Mouse (Mus musculus): ENCODE results near the gene Nck2. TPM values are rescaled to one million over a fixed set of nuclear protein-coding genes. Genes with fewer than 3 reads are reported as not detected.

The Nck2 gene
- polyA plus RNA-seq, 1 experiment from 2014 or later, result 40.9 TPM

DNA sequence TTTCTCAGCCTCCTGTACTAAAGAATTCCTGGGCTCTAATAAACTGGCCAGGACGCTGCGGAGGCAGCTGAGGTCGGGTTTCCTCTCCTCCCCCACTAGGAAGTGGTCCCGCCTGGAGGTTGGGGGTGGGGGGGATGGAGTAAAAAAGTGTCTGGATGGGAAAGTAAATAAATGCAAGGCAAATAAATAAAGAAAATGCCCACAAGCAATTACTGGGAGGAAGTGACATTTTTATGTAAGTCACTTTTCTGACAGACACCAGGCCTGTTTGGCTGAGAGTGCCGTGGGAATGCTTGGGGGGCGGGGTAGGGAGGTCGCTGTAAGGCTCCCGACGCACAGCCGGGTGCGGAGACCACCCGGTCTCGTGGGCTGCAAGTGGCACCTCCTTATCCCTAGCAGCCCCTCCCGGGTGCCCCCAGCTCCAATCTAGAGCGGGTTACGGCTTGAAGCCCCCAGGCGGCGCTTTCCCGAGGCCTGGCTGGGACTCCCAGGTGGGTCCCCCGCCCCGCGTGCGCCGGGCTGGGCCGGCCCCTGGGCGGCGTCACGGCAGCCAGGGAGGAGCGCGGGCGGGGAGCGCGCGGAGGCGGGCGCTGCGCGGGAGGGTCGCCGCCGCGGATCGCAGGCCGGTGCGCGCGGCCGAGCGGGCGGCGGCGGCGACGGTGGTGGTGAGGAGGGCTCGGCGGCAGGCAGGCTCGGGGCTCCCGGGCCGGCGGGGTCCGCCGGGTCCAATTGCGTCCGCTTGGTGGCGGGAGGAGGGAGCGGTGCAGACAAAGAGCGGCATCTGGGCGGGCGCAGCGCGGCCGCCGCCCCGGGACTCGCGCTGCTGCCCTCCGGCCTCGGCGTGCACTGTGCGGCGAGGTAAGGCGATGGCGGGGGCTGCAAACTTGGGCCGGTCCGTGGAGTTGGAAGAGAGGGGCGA is 1.1 kb downstream of the Nck2 start:
- peak overlapping the region; percentile 85 for H3K4me2 ChIP-seq
- H3K9me3 ChIP-seq, result no peaks in the 10 kb centered on the region
- ATAC-seq (ENCODE audit: low FRiP score), result peak; percentile 96
- WGBS, result under 1% methylated on average over 79 of the region's 86 CpGs
- no peaks in the 10 kb centered on the region for H3K36me3 ChIP-seq (replicated peaks)
- H3K9ac ChIP-seq, result peak overlapping the region; percentile 95
- peaks cover 3% of the 10 kb centered on the region; the same call in 1 of the 2 replicates for H3K27me3 ChIP-seq
- peak overlapping the region; percentile 91 for H3K27ac ChIP-seq
- peak overlapping the region; percentile 94 for H3K4me3 ChIP-seq (replicated peaks)
- peaks cover 24% of the 10 kb centered on the region for H3K4me1 ChIP-seq

- WGBS, result under 1% methylated on average over 36 of the region's 44 CpGs
Measured at GRCm38 (mm10) chr1:43446089-43446533, 1.7 kb downstream of the Nck2 start.

DNA sequence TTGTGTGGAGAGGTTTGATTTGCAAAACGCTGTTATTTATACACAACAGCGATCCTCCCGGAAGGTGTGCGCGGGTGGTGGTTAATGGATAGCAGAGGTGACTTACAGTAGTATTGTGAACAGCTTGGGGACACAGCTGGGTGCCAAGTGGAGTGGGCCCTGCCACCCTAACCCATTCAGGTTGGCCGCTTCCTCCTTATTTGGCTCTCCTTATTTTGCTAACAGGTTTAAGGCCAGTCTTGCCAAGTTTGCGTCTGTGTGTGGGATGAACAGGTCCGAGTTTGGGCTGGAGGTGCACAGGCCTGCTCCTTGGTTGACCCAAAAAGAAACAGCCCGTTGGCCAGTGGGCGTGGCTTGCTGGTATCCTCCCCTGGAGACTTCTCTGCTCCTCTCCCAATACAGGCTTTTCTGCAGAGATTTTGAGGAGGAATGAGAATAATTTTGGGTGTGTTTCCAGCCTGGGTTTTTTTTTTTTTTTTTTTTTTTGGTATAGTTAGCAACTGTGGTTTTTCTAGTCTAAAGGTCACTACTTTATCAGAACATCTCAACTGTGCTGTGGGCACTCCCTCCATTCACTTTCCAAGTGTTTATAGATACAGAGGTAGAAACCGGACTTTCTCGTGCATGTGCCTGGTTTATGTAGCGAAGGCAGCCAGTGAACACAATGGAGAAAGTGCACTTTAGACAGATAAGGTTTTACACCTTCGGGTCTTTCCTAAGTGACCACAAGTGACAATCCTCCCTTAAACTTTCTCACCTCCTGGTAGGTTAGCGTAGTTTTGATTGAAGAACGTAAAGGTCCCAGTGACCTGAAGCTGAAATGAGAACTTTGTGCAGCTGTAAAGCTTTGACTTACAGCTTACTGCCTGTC is 2.6 kb downstream of the Nck2 start:
- Histone ChIP-seq H3K36me3 (replicated peaks) (no peaks in the 10 kb centered on the region), H3K27me3 (peaks cover 3% of the 10 kb centered on the region; the same call in 1 of the 2 replicates), H3K4me2 (peak overlapping the region; percentile 85), H3K9me3 (no peaks in the 10 kb centered on the region), H3K4me3 (replicated peaks) (peak overlapping the region; percentile 94), H3K9ac (peak overlapping the region; percentile 95), H3K27ac (peak overlapping the region; percentile 91), H3K4me1 (peaks cover 28% of the 10 kb centered on the region)
- 21% methylated on average over 16 of the region's 16 CpGs for WGBS
- peak; percentile 7; the same call in 1 of the 2 replicates for ATAC-seq (ENCODE audit: low FRiP score)

More at GRCm38 (mm10) chr1:43446089-43446533, 1.7 kb downstream of the Nck2 start:
- ATAC-seq (ENCODE audit: low FRiP score), result peak; percentile 70
- Histone ChIP-seq H3K4me2 (peak overlapping the region; percentile 85), H3K9me3 (no peaks in the 10 kb centered on the region), H3K36me3 (replicated peaks) (no peaks in the 10 kb centered on the region), H3K27me3 (peaks cover 3% of the 10 kb centered on the region; the same call in 1 of the 2 replicates), H3K27ac (peak overlapping the region; percentile 91), H3K4me1 (peaks cover 28% of the 10 kb centered on the region), H3K9ac (peak overlapping the region; percentile 95), H3K4me3 (replicated peaks) (peak overlapping the region; percentile 94)

- 62% methylated on average over 9 of the region's 9 CpGs for WGBS
- H3K9ac ChIP-seq, result no peak overlapping the region
- H3K27me3 ChIP-seq, result peaks cover 3% of the 10 kb centered on the region; the same call in 1 of the 2 replicates
- peaks cover 28% of the 10 kb centered on the region for H3K4me1 ChIP-seq
- H3K27ac ChIP-seq, result no peak overlapping the region
- H3K36me3 ChIP-seq (replicated peaks), result no peaks in the 10 kb centered on the region
- H3K9me3 ChIP-seq, result no peaks in the 10 kb centered on the region
- peak overlapping the region; percentile 94 for H3K4me3 ChIP-seq (replicated peaks)
- H3K4me2 ChIP-seq, result peak overlapping the region; percentile 85
- no peak for ATAC-seq (ENCODE audit: low FRiP score)
Measured at GRCm38 (mm10) chr1:43447602-43448287, 3.4 kb downstream of the Nck2 start.

DNA sequence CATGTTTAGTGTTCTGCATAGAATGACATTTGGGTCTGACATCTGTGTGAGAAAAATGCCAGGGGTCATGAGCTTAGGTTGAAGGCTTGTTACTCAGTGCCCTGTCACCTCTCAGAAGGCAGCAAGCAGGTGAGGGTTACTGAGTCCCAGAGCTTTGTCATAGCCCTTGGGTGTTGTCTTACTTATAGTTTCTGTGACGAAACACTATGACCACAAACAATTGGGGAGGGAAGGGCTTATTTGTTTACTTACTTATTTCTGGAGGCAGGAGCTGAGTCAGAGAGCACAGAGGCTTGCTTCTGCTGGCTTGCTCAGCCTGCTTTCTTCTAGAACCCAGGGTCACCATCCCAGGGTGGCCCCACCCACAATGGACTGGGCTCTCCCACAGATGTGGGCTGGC is 6.4 kb downstream of the Nck2 start:
- whole genome bisulfite sequencing, result 84% methylated on average over 1 of the region's 1 CpGs
- no peak for ATAC-seq (ENCODE audit: low FRiP score)
- H3K4me2 ChIP-seq, result no peak overlapping the region
- no peaks in the 10 kb centered on the region for H3K9me3 ChIP-seq
- H3K27me3 ChIP-seq, result no peaks in the 10 kb centered on the region
- H3K27ac ChIP-seq, result no peak overlapping the region
- no peak overlapping the region for H3K4me3 ChIP-seq (replicated peaks)
- no peak overlapping the region for H3K9ac ChIP-seq
- H3K4me1 ChIP-seq, result peaks cover 31% of the 10 kb centered on the region
- no peaks in the 10 kb centered on the region for H3K36me3 ChIP-seq (replicated peaks)

DNA sequence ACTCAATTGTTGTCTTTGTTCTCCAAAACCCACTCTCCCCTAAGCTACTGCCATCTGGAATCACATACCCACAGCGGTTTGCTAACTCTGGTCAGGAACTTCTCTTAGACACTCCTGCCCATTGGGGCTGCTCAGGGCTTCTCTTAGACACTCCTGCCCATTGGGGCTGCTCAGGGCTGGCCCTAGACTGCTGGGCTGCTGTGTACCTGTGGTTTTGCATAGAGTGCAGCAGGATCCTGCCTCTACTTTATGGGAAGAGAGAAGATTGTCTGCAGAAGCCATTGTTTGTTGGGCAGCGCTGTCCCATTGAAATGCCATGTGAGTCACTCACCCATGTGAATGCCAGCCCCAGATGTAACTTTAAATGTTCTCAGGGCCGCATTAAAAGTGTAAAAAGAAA is 9.3 kb downstream of the Nck2 start:
- H3K36me3 ChIP-seq (replicated peaks), result no peaks in the 10 kb centered on the region

DNA sequence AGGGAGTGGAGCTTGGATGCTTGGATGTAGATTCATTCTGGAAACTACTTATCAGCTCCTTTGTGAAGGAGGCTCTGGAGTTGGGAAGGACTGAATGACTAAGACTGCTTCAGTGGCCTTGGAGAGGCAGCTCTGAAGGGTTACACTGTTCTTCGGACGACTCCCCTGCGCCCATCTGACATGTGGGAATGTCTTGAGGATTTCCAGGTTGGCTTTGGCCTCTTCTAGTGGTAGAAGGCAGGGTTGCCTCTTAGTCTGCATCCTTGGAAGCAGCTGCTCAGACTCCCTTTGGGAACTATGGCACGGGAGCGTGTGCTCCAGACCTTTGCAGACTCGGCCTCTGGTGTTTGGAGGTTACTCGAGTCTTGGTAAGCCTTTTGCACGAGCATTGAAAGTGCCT is 10.4 kb downstream of the Nck2 start:
- Histone ChIP-seq H3K27ac (no peak overlapping the region), H3K9ac (no peak overlapping the region), H3K4me1 (peaks cover 12% of the 10 kb centered on the region), H3K9me3 (no peaks in the 10 kb centered on the region), H3K27me3 (no peaks in the 10 kb centered on the region), H3K4me3 (replicated peaks) (no peak overlapping the region), H3K36me3 (replicated peaks) (no peaks in the 10 kb centered on the region), H3K4me2 (no peak overlapping the region)
- no peak for ATAC-seq (ENCODE audit: low FRiP score)
- WGBS, result 89% methylated on average over 8 of the region's 8 CpGs

More for the DNA sequence above, 9.3 kb downstream of the Nck2 start:
- no peak overlapping the region for H3K9ac ChIP-seq
- H3K9me3 ChIP-seq, result no peaks in the 10 kb centered on the region
- H3K27me3 ChIP-seq, result no peaks in the 10 kb centered on the region
- no peak overlapping the region for H3K4me2 ChIP-seq
- H3K4me1 ChIP-seq, result peaks cover 15% of the 10 kb centered on the region
- no peak overlapping the region for H3K4me3 ChIP-seq (replicated peaks)
- 89% methylated on average over 3 of the region's 3 CpGs for WGBS
- no peak for ATAC-seq (ENCODE audit: low FRiP score)
- H3K27ac ChIP-seq, result no peak overlapping the region

DNA sequence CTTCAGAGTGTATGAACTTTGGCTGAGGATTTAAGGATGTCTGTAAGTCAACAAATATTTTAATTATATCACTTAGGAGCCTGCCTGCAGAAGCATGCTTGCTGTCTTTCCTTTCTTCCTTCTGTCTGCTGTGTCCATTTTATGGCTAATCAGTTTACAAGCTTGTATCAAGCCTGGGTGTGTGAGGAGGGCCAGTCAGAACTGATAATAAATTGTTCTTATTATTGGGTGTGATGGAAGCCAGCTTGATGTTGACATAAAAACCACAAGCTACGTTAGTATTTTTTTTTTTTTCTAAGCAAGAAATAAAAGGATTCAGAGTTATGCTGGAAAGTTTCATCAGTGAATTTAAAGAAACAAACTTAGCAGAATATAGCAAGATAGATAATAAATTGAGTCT is 10.8 kb downstream of the Nck2 start:
- no peak for ATAC-seq (ENCODE audit: low FRiP score)
- H3K4me3 ChIP-seq (replicated peaks), result no peak overlapping the region
- H3K9ac ChIP-seq, result no peak overlapping the region
- no peaks in the 10 kb centered on the region for H3K36me3 ChIP-seq (replicated peaks)
- no peaks in the 10 kb centered on the region for H3K27me3 ChIP-seq
- no peaks in the 10 kb centered on the region for H3K9me3 ChIP-seq
- H3K27ac ChIP-seq, result no peak overlapping the region
- H3K4me1 ChIP-seq, result peaks cover 16% of the 10 kb centered on the region
- 97% methylated on average over 1 of the region's 1 CpGs for WGBS
- no peak overlapping the region for H3K4me2 ChIP-seq

- H3K4me2 ChIP-seq, result no peak overlapping the region
- H3K4me3 ChIP-seq (replicated peaks), result no peak overlapping the region
- no peaks in the 10 kb centered on the region for H3K9me3 ChIP-seq
- H3K27me3 ChIP-seq, result no peaks in the 10 kb centered on the region
- 95% methylated on average over 7 of the region's 7 CpGs for WGBS
- no peak for ATAC-seq (ENCODE audit: low FRiP score)
- H3K9ac ChIP-seq, result no peak overlapping the region
- H3K4me1 ChIP-seq, result peaks cover 12% of the 10 kb centered on the region; the same call in 1 of the 2 replicates
- peaks cover 8% of the 10 kb centered on the region for H3K36me3 ChIP-seq (replicated peaks)
- H3K27ac ChIP-seq, result no peak overlapping the region
Measured at GRCm38 (mm10) chr1:43457012-43457766, 12.8 kb downstream of the Nck2 start.

GRCm38 (mm10) chr1:43460468-43460867 is 16.1 kb downstream of the Nck2 start:
- Histone ChIP-seq H3K4me2 (no peak overlapping the region), H3K9me3 (no peaks in the 10 kb centered on the region), H3K27me3 (no peaks in the 10 kb centered on the region), H3K27ac (no peak overlapping the region), H3K4me1 (peaks cover 6% of the 10 kb centered on the region; the same call in 1 of the 2 replicates), H3K4me3 (replicated peaks) (no peak overlapping the region), H3K9ac (no peak overlapping the region), H3K36me3 (replicated peaks) (peaks cover 8% of the 10 kb centered on the region)
- ATAC-seq (ENCODE audit: low FRiP score), result no peak
- 98% methylated on average over 5 of the region's 5 CpGs for WGBS

- Histone ChIP-seq H3K4me3 (replicated peaks) (no peak overlapping the region), H3K4me1 (peaks cover 6% of the 10 kb centered on the region; the same call in 1 of the 2 replicates), H3K36me3 (replicated peaks) (peaks cover 8% of the 10 kb centered on the region), H3K9me3 (no peaks in the 10 kb centered on the region), H3K9ac (no peak overlapping the region), H3K27me3 (no peaks in the 10 kb centered on the region), H3K27ac (no peak overlapping the region), H3K4me2 (no peak overlapping the region)
- WGBS, result 87% methylated on average over 4 of the region's 4 CpGs
- ATAC-seq (ENCODE audit: low FRiP score), result no peak
Measured at GRCm38 (mm10) chr1:43462666-43463065, 18.3 kb downstream of the Nck2 start.
